Mouse (Mus musculus): ENCODE results near the gene Ssna1. TPM values are rescaled to one million over a fixed set of nuclear protein-coding genes. Genes with fewer than 3 reads are reported as not detected.

The Ssna1 gene
- 223 and 227 TPM in 2 replicates for polyA plus RNA-seq (2012)

GRCm38 (mm10) chr2:25271827-25272511 lies at the start of gene Ssna1, which contains the start of gene Anapc2:
TSS of gene Ssna1 (minus strand) at chr2:25272438.
TSS of gene Anapc2 (plus strand) at chr2:25272478.

GRCm38 (mm10) chr2:25318971-25319773 lies 46.9 kb upstream of the Ssna1 start, which contains the start of gene Grin1:
TSS of gene Grin1 (minus strand) at chr2:25319187.

GRCm38 (mm10) chr2:25289651-25290050 lies 17.4 kb upstream of the Ssna1 start, which contains the start of gene Lrrc26:
TSS of gene Lrrc26 (plus strand) at chr2:25289915.

GRCm38 (mm10) chr2:25287927-25288649 lies 15.8 kb upstream of the Ssna1 start, which contains the start of gene Tmem210:
TSS of gene Tmem210 (plus strand) at chr2:25288145.

GRCm38 (mm10) chr2:25262291-25262767 lies 9.9 kb downstream of the Ssna1 start, which contains the start of gene Tprn:
TSS of gene Tprn (plus strand) at chr2:25262618.

GRCm38 (mm10) chr2:25255284-25255779 lies 16.9 kb downstream of the Ssna1 start, which contains the start of gene Tmem203:
TSS of gene Tmem203 (plus strand) at chr2:25255439.

GRCm38 (mm10) chr2:25246183-25247072 lies 25.8 kb downstream of the Ssna1 start, which contains the start of gene AL732309.1:
TSS of gene AL732309.1 (minus strand) at chr2:25246863.

GRCm38 (mm10) chr2:25242101-25242506 lies 30.1 kb downstream of the Ssna1 start, which contains the start of the genes Rnf208 and Cysrt1:
TSS of gene Rnf208 (plus strand) at chr2:25242255.
TSS of gene Cysrt1 (minus strand) at chr2:25242452.

GRCm38 (mm10) chr2:25236614-25237013 lies 35.6 kb downstream of the Ssna1 start, which contains the start of gene Rnf224:
TSS of gene Rnf224 (minus strand) at chr2:25236787.

GRCm38 (mm10) chr2:25234050-25234449 lies 38.2 kb downstream of the Ssna1 start, which contains the start of gene Slc34a3:
TSS of gene Slc34a3 (minus strand) at chr2:25234364.

GRCm38 (mm10) chr2:25224492-25224765 lies 47.8 kb downstream of the Ssna1 start, which contains the start of gene Tubb4b:
TSS of gene Tubb4b (minus strand) at chr2:25224702.

Other genes starting within 250 kb of the Ssna1 start
- gene Nsmf, start 218.1 kb downstream of the Ssna1 start, polyA plus RNA-seq (2012), result 19.1 and 31.9 TPM in 2 replicates
- not detected in 2 replicates for gene Entpd8, start 192.1 kb downstream of the Ssna1 start, polyA plus RNA-seq (2012)
- gene Noxa1, start 177.3 kb downstream of the Ssna1 start, polyA plus RNA-seq (2012), result 0.03 and 0.15 TPM in 2 replicates
- 4.1 and 6.7 TPM in 2 replicates for gene Nrarp, start 91.7 kb downstream of the Ssna1 start, polyA plus RNA-seq (2012)
- gene Tor4a, start 75.6 kb downstream of the Ssna1 start, polyA plus RNA-seq (2012), result 8.8 and 14.5 TPM in 2 replicates
- 26.8 and 30.3 TPM in 2 replicates for gene Nelfb, start 60.9 kb downstream of the Ssna1 start, polyA plus RNA-seq (2012)
- 0.09 and 0.26 TPM in 2 replicates for gene Stpg3, start 57.8 kb downstream of the Ssna1 start, polyA plus RNA-seq (2012)
- gene Fam166a, start 53.7 kb downstream of the Ssna1 start, polyA plus RNA-seq (2012), result 0.07 and 0.15 TPM in 2 replicates
- gene Tubb4b, start 47.7 kb downstream of the Ssna1 start, polyA plus RNA-seq (2012), result 382 and 509 TPM in 2 replicates
- not detected in 2 replicates for gene Slc34a3, start 38.1 kb downstream of the Ssna1 start, polyA plus RNA-seq (2012)
- gene Rnf224, start 35.7 kb downstream of the Ssna1 start, polyA plus RNA-seq (2012), result 0.12 and 0.18 TPM in 2 replicates
- gene Rnf208, start 30.2 kb downstream of the Ssna1 start, polyA plus RNA-seq (2012), result 8.5 and 13.7 TPM in 2 replicates
- gene Cysrt1, start 30.0 kb downstream of the Ssna1 start, polyA plus RNA-seq (2012), result 0.22 TPM in 1 of 2 replicates, not detected in the other
- gene AL732309.1, start 25.6 kb downstream of the Ssna1 start, polyA plus RNA-seq (2012), result 2.8 TPM in 1 of 2 replicates, not detected in the other
- gene Tmem203, start 17.0 kb downstream of the Ssna1 start, polyA plus RNA-seq (2012), result 7.3 and 8.5 TPM in 2 replicates
- gene Tprn, start 9.8 kb downstream of the Ssna1 start, polyA plus RNA-seq (2012), result 58.1 and 64.5 TPM in 2 replicates
- gene Anapc2, start within 50 bp of the Ssna1 start, polyA plus RNA-seq (2012), result 23.1 and 24.8 TPM in 2 replicates
- not detected in 2 replicates for gene Tmem210, start 15.7 kb upstream of the Ssna1 start, polyA plus RNA-seq (2012)
- not detected in 2 replicates for gene Lrrc26, start 17.5 kb upstream of the Ssna1 start, polyA plus RNA-seq (2012)
- 0.01 and 0.02 TPM in 2 replicates for gene Grin1, start 46.7 kb upstream of the Ssna1 start, polyA plus RNA-seq (2012)
- 27.2 and 28.1 TPM in 2 replicates for gene Man1b1, start 59.9 kb upstream of the Ssna1 start, polyA plus RNA-seq (2012)
- gene Dpp7, start 83.9 kb upstream of the Ssna1 start, polyA plus RNA-seq (2012), result 6.3 and 7.2 TPM in 2 replicates
- 16.7 and 24.2 TPM in 2 replicates for gene Uap1l1, start 93.2 kb upstream of the Ssna1 start, polyA plus RNA-seq (2012)
- 35.8 and 46.8 TPM in 2 replicates for gene Sapcd2, start 99.9 kb upstream of the Ssna1 start, polyA plus RNA-seq (2012)
- 0.09 and 0.39 TPM in 2 replicates for gene Entpd2, start 123.4 kb upstream of the Ssna1 start, polyA plus RNA-seq (2012)
- gene Npdc1, start 126.9 kb upstream of the Ssna1 start, polyA plus RNA-seq (2012), result 2.3 and 6.0 TPM in 2 replicates
- 19.2 and 28.1 TPM in 2 replicates for gene Fut7, start 150.8 kb upstream of the Ssna1 start, polyA plus RNA-seq (2012)
- gene Abca2, start 156.3 kb upstream of the Ssna1 start, polyA plus RNA-seq (2012), result 58.0 and 85.3 TPM in 2 replicates
- 0.61 TPM in 1 of 2 replicates, not detected in the other for gene Clic3, start 184.4 kb upstream of the Ssna1 start, polyA plus RNA-seq (2012)
- gene Paxx, start 188.7 kb upstream of the Ssna1 start, polyA plus RNA-seq (2012), result 81.2 and 90.9 TPM in 2 replicates
- 0.83 and 1.2 TPM in 2 replicates for gene Ptgds, start 197.6 kb upstream of the Ssna1 start, polyA plus RNA-seq (2012)
- not detected in 2 replicates for gene Lcn12, start 221.5 kb upstream of the Ssna1 start, polyA plus RNA-seq (2012)
- 39.7 and 48.0 TPM in 2 replicates for gene Fbxw5, start 228.3 kb upstream of the Ssna1 start, polyA plus RNA-seq (2012)
- 0.13 and 0.45 TPM in 2 replicates for gene C8g, start 229.3 kb upstream of the Ssna1 start, polyA plus RNA-seq (2012)